Mouse (Mus musculus) fibroblast of lung, adult 2 months (primary cell): ENCODE data around the gene Tdrd5.
"Not testable (repeated sequence)": the region's sequence is repeated elsewhere in the genome, so short reads cannot be mapped to it uniquely, and the experiment has no call there.

Source experiments
- DNase-seq: peaks from one replicate; pipeline ENCODE4 v3.0.0-alpha.2; 2011; ENCODE audit warnings: low read depth

Gene Tdrd5

GRCm38 (mm10) chr1:156302911-156303749 lies at the start of gene Tdrd5:
Tdrd5 (minus strand) TSS chr1:156303664.
- no peak for DNase-seq

DNA sequence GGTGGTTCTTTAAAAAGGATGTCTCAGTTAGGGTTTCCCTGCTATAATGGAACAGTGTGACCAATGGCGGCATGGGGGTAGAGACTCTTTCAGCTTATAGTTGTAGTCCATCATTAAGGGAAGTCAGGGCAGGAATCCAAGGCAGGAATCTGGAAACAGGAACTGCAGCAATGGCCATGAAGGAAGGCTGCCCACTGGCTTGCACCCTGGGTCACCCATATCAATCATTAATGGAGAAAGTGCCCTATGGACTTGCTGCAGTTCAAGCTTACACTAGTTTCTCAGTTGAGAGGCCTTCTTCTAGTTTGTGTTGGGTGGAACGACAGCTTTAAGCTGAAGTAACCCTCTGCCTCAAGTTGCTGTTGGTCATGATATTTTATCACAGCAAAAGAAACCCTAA lies 49.0 kb upstream of the Tdrd5 start:
- DNase-seq = no peak

DNA sequence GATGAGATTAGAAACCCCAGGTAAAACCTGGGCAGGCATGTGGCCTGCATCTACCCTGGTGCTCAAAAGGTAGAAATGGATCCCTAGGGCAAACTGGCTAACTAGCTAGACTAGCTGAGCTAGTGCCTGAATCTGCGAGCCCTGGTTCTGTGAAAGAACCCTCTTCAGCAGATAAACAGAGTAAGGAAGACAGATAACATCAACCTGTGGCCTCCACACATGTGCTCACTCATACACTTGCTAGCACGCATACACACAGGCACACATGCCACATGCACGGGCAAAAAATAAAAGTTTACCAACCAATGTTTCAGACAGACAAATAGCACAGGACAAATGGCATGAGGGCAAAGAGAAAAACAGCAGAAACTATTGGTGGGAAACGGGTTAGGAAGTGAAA lies 47.0 kb upstream of the Tdrd5 start:
- no peak for DNase-seq

DNA sequence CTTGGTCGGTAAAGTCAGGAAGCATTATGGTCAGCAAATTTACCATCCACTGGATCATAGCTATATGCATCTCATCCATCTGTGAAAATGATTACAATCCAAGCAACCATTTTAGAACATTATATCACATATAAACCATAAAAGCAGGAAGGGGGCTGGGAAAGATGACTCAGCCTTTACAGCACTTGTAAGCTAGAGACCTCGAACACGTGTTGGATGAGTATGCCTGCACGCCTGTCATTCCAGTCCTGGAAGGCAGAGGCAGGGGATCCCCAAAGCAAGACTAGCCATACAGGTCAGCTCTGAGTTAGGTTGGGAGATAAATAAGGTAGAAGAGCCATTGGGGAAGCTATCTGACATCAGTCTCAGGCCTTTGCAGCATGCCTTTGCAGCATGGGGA lies 45.6 kb upstream of the Tdrd5 start:
- no peak for DNase-seq

GRCm38 (mm10) chr1:156345633-156346032 lies 42.2 kb upstream of the Tdrd5 start:
- no peak for DNase-seq

GRCm38 (mm10) chr1:156344433-156344832 lies 41.0 kb upstream of the Tdrd5 start:
- peak; percentile 40 for DNase-seq

GRCm38 (mm10) chr1:156340847-156341246 lies 37.4 kb upstream of the Tdrd5 start:
- no peak for DNase-seq

DNA sequence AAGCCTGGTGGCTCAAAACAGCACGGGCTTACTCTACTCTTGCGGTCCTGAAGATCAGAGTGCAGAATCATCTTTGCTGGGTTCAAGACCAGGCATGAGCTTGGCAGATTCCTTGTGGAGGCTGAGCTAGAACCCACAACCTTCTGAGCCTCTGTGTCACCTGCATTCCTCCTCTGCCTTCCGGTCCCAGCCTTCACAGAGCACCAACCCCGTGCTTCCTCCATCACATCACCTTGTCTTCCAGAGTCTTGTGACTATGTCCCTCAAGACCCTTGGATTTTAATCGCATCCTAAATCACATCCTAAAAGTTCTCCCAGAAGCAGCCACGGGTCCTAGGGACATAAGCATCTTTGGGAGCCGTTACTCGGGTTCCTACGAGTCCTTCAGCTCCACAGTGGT lies 19.7 kb upstream of the Tdrd5 start:
- DNase-seq = no peak

- no peak for DNase-seq
Measured at GRCm38 (mm10) chr1:156310630-156311029, 7.2 kb upstream of the Tdrd5 start, which contains the start of gene Nphs2. Nphs2 (plus strand) TSS chr1:156310727.

GRCm38 (mm10) chr1:156308595-156308994 lies 5.1 kb upstream of the Tdrd5 start:
- DNase-seq = no peak

DNA sequence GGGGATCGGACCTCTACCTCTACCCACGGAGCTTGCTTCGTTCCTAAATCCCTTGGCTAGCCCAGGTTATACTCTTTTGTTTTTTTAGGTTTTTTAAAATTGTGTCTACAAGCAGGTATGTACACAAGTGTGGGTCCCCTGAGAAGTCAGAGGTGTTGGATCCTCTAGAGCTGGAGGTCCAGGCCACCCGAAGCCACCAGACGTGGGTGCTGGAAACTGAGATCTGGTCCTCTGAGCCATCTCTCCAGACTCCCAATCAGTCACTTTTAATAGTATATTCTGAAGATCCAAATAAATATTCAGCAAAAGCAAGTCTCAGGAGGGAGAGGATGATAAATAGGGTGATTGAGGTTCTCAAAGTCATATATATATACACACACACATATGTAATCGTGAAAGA lies 13.4 kb downstream of the Tdrd5 start:
- DNase-seq = no peak

DNA sequence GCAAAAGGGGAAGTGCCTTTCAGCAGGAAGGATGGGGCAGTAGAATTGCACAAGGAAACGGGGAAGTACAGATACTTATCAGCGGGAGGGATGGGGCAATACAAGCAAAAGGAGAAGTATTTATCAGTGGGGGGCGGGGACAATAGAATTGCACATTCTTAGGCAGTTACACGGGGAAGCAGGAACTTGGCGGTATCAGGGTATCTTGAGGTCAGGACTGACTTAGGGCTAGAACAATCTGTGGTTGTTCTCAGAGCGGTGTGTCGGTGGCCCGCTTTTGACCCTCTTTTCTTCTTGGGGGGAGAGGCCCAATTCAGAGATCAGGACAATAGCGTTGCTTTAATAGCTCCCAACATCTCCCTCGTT lies 14.3 kb downstream of the Tdrd5 start:
- not testable (repeated sequence) for DNase-seq

GRCm38 (mm10) chr1:156288556-156289221 lies 14.8 kb downstream of the Tdrd5 start:
- no peak for DNase-seq

GRCm38 (mm10) chr1:156285541-156285896 lies 17.9 kb downstream of the Tdrd5 start:
- DNase-seq = no peak

GRCm38 (mm10) chr1:156284851-156285540 lies 18.5 kb downstream of the Tdrd5 start:
- DNase-seq = no peak

- no peak for DNase-seq
Measured at GRCm38 (mm10) chr1:156284207-156284606, 19.3 kb downstream of the Tdrd5 start.

DNA sequence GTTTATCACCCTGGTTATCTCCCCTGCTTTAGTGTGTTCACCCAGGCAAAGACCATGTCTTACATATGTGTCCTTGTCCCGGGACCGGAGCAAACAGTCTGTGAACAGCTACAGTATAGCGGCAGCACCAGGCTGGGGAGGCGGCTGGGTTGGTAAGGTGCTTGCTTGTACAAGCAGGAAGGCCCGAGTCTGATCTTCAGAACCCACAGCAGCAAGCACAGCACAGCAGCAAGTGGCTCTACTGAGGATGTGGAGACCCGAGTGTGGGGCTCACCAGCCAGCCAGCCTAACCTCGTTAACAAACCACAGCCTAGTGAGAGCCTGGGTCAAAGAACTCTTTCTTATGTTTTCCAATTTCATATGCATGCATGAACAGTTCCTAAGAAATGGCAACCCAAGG lies 23.3 kb downstream of the Tdrd5 start:
- no peak for DNase-seq

DNA sequence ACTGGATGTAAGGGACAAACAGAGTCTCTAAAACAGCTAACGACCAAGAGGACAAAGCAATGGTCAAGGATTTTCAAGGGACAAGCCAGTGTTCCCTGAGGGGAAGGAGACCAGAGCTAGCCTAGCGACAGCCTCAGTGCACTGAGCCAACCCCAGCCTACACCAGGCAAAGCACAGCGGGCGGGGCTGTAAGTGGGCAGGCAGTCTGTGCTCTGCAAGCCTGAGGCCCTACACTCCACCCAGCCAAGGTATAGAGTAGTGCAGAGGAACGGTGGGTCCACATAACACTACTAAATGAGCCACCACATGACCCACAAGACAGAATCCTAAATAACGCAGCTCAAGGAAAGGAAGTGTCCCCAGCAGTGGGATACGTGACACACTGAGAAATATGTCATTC lies 29.8 kb downstream of the Tdrd5 start:
- DNase-seq = no peak

GRCm38 (mm10) chr1:156271654-156272053 lies 31.8 kb downstream of the Tdrd5 start:
- no peak for DNase-seq

- DNase-seq = no peak
Measured at GRCm38 (mm10) chr1:156270471-156270870, 33.0 kb downstream of the Tdrd5 start.

DNA sequence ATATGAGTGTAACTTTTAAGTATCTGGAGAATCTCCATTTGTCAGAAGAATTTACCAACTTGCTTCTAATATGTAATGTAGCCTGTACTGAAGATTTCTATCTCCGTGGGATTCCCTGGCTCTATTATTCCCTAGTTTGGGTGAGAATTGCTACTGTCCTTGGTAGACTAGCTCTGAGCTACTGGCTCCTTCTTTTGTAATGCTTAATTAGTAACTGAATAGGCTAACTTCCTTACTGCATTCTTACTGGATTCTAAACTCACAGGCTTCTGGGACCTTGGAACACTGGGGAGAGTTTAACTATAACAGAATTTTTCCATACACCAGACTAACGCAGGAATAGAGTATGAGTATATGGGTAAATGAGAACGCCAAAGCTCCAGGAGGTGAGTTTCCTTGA lies 34.9 kb downstream of the Tdrd5 start:
- not testable (repeated sequence) for DNase-seq

GRCm38 (mm10) chr1:156263946-156264345 lies 39.5 kb downstream of the Tdrd5 start:
- DNase-seq = no peak

DNA sequence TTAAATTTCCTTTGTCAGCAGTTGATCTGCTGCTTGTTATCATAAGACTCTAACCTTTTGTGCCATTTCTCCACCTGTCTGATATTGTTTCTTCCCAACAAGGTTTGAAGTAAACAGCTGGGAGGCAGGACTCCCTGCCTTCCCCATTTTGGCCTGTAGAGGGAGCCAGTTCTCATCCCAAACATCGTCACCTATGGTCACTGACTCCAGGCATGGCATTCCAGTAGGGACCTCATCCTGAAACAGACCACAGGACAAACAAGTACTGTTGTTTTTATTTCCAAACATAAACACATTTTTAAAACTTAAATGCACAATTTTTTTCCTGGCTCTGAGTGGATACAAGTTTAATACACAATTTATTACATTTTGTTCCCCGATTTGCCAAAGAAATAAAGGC lies 40.1 kb downstream of the Tdrd5 start:
- no peak for DNase-seq
